In genomic region chr5:54279357-54279756, GRCm38 (mm10) we compare ENCODE assay signal across 18 mouse cellular contexts.
A peak's percentile ranks its signal among the peaks of the same experiment; 100 is the strongest.
DNase-seq lines count a peak whose midpoint lies in the region; ATAC-seq lines count a peak whose summit lies in the region.
"Had no signal": no experiment of that assay in that cellular context is flagged by ENCODE, and none has a peak within 500 bp of the region (broad histone marks: within the 10 kb centered on the region; RNA-seq: fewer than 3 reads in every experiment).

No protein-coding gene starts in this region.

- peak; percentile 29; the same call in 1 of the 2 replicates for ATAC-seq in hindbrain, embryonic 11.5 days (ENCODE audit: low FRiP score)
- no peak for ATAC-seq in hindbrain, embryonic 14.5 days (ENCODE audit: low FRiP score)
- peak; percentile 72 for ATAC-seq in neural tube, embryonic 13.5 days (ENCODE audit: low read depth)
- ATAC-seq in intestine, embryonic 16.5 days = peak; percentile 82

- H3K9me3 ChIP-seq in hindbrain, embryonic 11.5 days (ENCODE audit: control insufficient read depth, low read length) = no peaks in the 10 kb centered on the region
- no peaks in the 10 kb centered on the region for H3K9me3 ChIP-seq in hindbrain, embryonic 14.5 days (ENCODE audit: control insufficient read depth, low read length)
- H3K9me3 ChIP-seq in neural tube, embryonic 13.5 days = no peaks in the 10 kb centered on the region
- H3K9me3 ChIP-seq in intestine, embryonic 16.5 days (ENCODE audit: control insufficient read depth, low read length) = no peaks in the 10 kb centered on the region
- H3K9me3 ChIP-seq: embryonic facial prominence, embryonic 13.5 days; megakaryocyte, embryonic 14.5 days had no signal

- H3K27ac ChIP-seq in hindbrain, embryonic 11.5 days (ENCODE audit: low read depth, low read length) = no peak overlapping the region
- H3K27ac ChIP-seq in hindbrain, embryonic 14.5 days = no peak overlapping the region
- H3K27ac ChIP-seq in neural tube, embryonic 13.5 days (replicated peaks) = peak overlapping the region; percentile 49; the same call in 1 of the 2 replicates
- no peak overlapping the region for H3K27ac ChIP-seq in intestine, embryonic 16.5 days (ENCODE audit: low read length)
- H3K27ac ChIP-seq: embryonic facial prominence, embryonic 13.5 days had no signal

- no peaks in the 10 kb centered on the region for H3K27me3 ChIP-seq in hindbrain, embryonic 11.5 days (ENCODE audit: control insufficient read depth, insufficient read depth, low read length)
- no peaks in the 10 kb centered on the region for H3K27me3 ChIP-seq in hindbrain, embryonic 14.5 days (ENCODE audit: control insufficient read depth, insufficient read depth, low read length)
- no peaks in the 10 kb centered on the region for H3K27me3 ChIP-seq in neural tube, embryonic 13.5 days
- no peaks in the 10 kb centered on the region for H3K27me3 ChIP-seq in intestine, embryonic 16.5 days (replicated peaks; ENCODE audit: control insufficient read depth, insufficient read depth, low read length)
- H3K27me3 ChIP-seq: embryonic facial prominence, embryonic 13.5 days; megakaryocyte, embryonic 14.5 days had no signal

- H3K4me1 ChIP-seq in hindbrain, embryonic 11.5 days (replicated peaks; ENCODE audit: control insufficient read depth, insufficient read depth, low read length) = no peaks in the 10 kb centered on the region
- H3K4me1 ChIP-seq in hindbrain, embryonic 14.5 days (replicated peaks; ENCODE audit: control insufficient read depth, insufficient read depth, low read length) = peaks cover 11% of the 10 kb centered on the region
- peaks cover 10% of the 10 kb centered on the region for H3K4me1 ChIP-seq in neural tube, embryonic 13.5 days (replicated peaks)
- H3K4me1 ChIP-seq in intestine, embryonic 16.5 days (ENCODE audit: control insufficient read depth, insufficient read depth, low read length) = no peaks in the 10 kb centered on the region
- H3K4me1 ChIP-seq: megakaryocyte, embryonic 14.5 days had no signal

- DNase-seq in hindbrain, embryonic 11.5 days (ENCODE audit: low spot score) = no peak
- DNase-seq in hindbrain, embryonic 14.5 days (ENCODE audit: low spot score) = no peak
- DNase-seq in neural tube, embryonic 10.5 days (ENCODE audit: extremely low spot score, low spot score) = no peak
- DNase-seq in cerebellum, adult 8-10 months = no peak
- no peak for DNase-seq in c-Kit-positive CD71-positive TER-119-positive erythroid progenitor cells, embryonic 14.5 days (ENCODE audit: low spot score)
- DNase-seq: adrenal gland, postnatal 10 days; cerebellum, adult 11 months; gastrocnemius, postnatal 36 days; kidney, adult 9 months; kidney, postnatal 25 days; layer of hippocampus, adult 9-11 months; lung, adult 18-20 months; lung, postnatal 14 days had no signal

- no peak overlapping the region for H3K4me3 ChIP-seq in hindbrain, embryonic 11.5 days (ENCODE audit: low read depth, low read length)
- H3K4me3 ChIP-seq in hindbrain, embryonic 14.5 days (replicated peaks; ENCODE audit: low read length) = no peak overlapping the region
- no peak overlapping the region for H3K4me3 ChIP-seq in neural tube, embryonic 13.5 days
- no peak overlapping the region for H3K4me3 ChIP-seq in intestine, embryonic 16.5 days (ENCODE audit: low read length)
- H3K4me3 ChIP-seq: embryonic facial prominence, embryonic 13.5 days; megakaryocyte, embryonic 14.5 days had no signal

- H3K9ac ChIP-seq in hindbrain, embryonic 11.5 days (ENCODE audit: low read depth, low read length) = no peak overlapping the region
- H3K9ac ChIP-seq in hindbrain, embryonic 14.5 days = no peak overlapping the region
- H3K9ac ChIP-seq in neural tube, embryonic 13.5 days = no peak overlapping the region
- H3K9ac ChIP-seq in intestine, embryonic 16.5 days (ENCODE audit: low read depth, low read length) = no peak overlapping the region
- H3K9ac ChIP-seq: embryonic facial prominence, embryonic 13.5 days had no signal

- H3K4me2 ChIP-seq in hindbrain, embryonic 11.5 days (replicated peaks; ENCODE audit: low read depth, low read length) = no peak overlapping the region
- H3K4me2 ChIP-seq in hindbrain, embryonic 14.5 days (replicated peaks) = no peak overlapping the region
- H3K4me2 ChIP-seq in neural tube, embryonic 13.5 days = peak overlapping the region; percentile 21; the same call in 1 of the 2 replicates
- H3K4me2 ChIP-seq in intestine, embryonic 16.5 days (ENCODE audit: low read depth, low read length) = no peak overlapping the region
- H3K4me2 ChIP-seq: embryonic facial prominence, embryonic 13.5 days; liver, embryonic 11.5 days had no signal

- 51% methylated on average over 8 of the region's 8 CpGs for WGBS in hindbrain, embryonic 11.5 days
- 48% methylated on average over 8 of the region's 8 CpGs for WGBS in hindbrain, embryonic 14.5 days
- 29% methylated on average over 8 of the region's 8 CpGs for WGBS in neural tube, embryonic 13.5 days
- WGBS in intestine, embryonic 16.5 days = 50% methylated on average over 8 of the region's 8 CpGs

- H3K36me3 ChIP-seq in hindbrain, embryonic 11.5 days (ENCODE audit: control insufficient read depth, insufficient read depth, low read length) = no peaks in the 10 kb centered on the region
- H3K36me3 ChIP-seq in hindbrain, embryonic 14.5 days (replicated peaks; ENCODE audit: control insufficient read depth, insufficient read depth) = no peaks in the 10 kb centered on the region
- no peaks in the 10 kb centered on the region for H3K36me3 ChIP-seq in neural tube, embryonic 13.5 days
- no peaks in the 10 kb centered on the region for H3K36me3 ChIP-seq in intestine, embryonic 16.5 days (ENCODE audit: control insufficient read depth, insufficient read depth, low read length)
- H3K36me3 ChIP-seq: embryonic facial prominence, embryonic 13.5 days had no signal
